Mouse (Mus musculus) megakaryocyte, embryonic 14.5 days (primary cell): ENCODE results near the gene Dhx40.

Experiments used
- FLI1 ChIP-seq: IDR thresholded peaks from 2 replicates; pipeline ENCODE4 v1.6.1; 2012; ENCODE audit warnings: low read length, inconsistent platforms, mixed read lengths
- GATA1 ChIP-seq: IDR thresholded peaks from 3 replicates; pipeline ENCODE4 v1.6.1; 2012; ENCODE audit warnings: mixed read lengths, low read length, inconsistent platforms, borderline replicate concordance

DNA sequence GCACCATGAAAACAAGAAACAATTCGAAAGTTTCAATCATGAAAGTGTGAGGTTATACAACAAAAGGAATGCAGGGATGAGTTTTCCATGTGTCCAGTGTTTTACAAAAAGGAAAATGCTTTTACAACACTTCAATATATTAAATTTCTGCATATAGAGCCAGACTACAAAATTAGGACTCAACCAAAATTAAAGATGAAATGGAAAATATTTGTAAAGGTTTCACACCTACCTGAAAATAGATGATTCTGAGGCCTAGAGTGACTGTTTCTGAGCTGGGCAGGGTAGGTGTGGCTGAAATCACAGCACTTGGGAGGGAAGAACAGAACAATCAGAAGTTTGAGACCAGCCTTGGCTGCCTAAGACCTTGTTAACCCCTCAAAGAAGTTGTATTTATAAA is 31.2 kb upstream of the Dhx40 start:
- TF ChIP-seq GATA1 (no peak), FLI1 (no peak)
